Mouse (Mus musculus): ENCODE results near the gene Gm21750.
"Not testable (repeated sequence)": the region's sequence is repeated elsewhere in the genome, so short reads cannot be mapped to it uniquely, and the experiment has no call there.

Gene Gm21750

DNA sequence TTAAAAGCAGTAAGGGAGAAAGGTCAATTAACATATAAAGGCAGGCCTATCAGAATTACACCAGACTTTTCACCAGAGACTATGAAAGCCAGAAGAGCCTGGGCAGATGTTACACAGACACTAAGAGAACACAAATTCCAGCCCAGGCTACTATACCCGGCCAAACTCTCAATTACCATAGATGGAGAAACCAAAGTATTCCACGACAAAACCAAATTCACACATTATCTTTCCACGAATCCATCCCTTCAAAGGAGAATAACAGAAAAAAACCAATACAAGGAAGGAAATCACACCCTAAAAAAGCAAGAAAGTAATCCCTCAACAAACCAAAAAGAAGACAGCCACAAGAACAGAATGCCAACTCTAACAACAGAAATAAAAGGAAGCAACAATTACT, at the start of gene Gm21750:
TSS of gene Gm21750 (plus strand) at position 301 of the 400 bp plus-strand sequence.
- DNase-seq (ENCODE audit: low spot score in 2 of 2): not testable (repeated sequence)

DNA sequence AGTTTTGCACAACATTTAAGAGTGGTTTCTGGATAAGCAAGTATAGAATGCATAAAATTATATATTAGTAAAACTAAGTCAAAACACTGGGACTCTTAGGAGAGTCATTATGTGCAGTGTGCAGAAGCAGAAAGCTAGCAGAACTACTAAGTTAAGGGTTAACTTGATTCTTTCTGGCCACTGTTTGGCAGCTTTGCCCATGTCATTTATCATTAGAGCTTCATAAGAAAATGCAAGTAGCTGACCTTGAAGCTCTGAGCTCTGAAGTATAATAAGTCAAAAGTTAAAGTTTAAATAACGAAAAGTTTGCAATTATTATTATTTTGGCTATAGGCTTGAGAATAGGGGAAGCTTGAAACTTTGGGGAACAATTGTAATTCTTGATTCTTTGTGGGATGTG, 46.1 kb upstream of the Gm21750 start:
- DNase-seq (ENCODE audit: low spot score in 2 of 2): not testable (repeated sequence)

DNA sequence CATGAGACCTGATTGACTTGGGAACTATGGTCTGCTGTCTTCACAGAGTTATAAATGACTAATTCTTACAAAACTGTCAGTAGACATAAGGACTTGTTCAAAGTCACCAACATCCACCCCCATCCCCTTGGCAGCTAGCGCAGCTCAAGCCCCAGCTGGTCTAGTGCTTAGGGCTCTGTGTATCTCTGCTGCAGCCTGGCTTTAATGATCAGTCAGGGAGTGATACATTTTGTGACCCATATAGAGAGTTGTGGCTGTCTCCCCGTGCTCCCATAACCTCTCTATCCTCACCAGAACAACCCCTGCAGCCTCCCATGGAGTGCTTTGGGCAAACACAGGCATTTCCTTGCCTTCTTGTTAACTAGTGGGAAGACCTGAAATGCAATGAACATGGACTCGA, 40.1 kb upstream of the Gm21750 start:
- no peak for DNase-seq (ENCODE audit: low spot score in 2 of 2)

DNA sequence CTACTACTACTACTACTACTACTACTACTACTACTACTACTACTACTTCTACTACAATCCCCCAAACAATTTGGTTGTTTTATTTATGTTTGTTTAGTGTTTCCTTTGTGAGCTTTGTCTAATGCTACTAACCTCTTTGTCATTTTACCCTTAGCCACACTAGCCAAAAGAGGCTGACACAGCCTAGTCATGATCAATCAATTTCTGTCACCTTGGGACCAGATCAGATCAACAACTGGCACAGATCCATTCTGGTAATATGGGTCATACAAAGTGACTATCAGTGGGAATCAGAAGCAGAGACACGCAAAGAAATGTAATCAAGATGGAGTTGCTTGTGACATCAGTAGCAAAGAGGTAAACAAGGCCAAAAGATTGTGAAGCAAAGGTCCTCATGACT, 38.0 kb upstream of the Gm21750 start:
- no peak for DNase-seq (ENCODE audit: low spot score in 2 of 2)

DNA sequence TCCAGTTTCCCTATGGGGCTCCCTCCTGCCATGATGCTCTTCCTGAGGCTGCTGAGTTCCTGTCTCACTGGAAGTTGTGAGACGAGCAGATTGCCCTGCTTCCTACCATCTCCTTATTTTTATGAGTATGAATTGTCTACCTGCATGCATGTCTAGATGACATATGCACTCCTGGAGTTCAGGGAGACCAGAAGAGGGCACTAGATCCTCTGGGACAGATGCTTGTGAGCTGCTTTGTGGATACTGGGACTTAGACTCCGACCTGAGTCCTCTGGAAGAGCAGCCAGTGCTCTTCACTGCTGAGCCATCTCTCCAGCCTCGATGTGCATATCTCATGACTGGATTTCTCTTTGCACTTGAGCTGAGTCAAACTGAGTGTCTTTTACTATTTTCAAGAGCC, 35.6 kb upstream of the Gm21750 start:
- DNase-seq (ENCODE audit: low spot score in 2 of 2): no peak

DNA sequence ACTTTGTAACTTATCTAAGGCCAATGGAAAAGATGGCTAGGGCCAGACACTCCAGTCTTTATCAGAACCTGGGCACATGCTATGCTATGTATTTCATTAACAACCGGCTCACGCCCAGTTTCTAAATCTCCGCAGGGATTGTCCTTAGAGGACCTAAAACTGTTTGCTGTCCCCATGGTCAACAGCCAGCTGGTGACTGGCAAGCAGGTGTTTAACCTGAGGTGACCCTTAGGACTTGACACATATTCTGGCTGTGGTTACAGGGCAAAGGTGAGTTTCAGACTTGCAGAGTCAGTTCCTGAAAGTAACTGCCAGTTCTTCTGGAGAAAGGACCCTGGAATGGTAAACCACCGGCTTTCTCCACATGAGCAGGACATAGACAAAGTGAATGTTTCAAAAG, 29.5 kb upstream of the Gm21750 start:
- no peak for DNase-seq (ENCODE audit: low spot score in 2 of 2)

DNA sequence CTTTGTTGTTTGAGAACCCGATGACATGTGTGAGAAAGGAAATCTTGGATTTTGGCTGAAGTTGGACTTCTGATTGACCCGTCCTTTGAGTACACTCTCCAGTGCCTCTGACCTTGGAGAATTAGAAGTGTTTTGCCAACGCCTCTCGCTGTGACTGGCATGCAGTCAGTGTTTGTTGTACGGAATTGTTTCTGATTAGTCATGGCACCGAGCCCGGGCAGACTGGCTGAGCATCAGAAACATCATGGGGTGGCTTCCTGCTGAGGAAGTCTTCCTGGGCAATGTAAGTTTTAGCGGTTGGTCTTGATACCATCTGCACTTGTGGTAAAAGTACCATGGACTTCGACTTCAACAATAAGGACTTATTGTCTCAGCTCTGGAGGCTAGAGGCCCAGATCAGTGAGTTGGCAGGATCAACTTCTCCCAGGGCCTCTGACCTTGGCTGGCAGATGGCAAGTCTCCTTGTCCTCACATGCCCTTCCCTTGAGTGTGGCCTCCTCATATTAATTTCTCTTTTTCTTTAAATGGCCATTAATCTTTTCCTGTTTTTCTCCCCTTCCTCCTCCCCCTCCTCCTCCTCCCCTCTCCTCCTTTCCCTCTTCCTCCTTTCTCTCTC, 28.3 kb upstream of the Gm21750 start:
- DNase-seq (ENCODE audit: low spot score in 2 of 2): peak; percentile 32 to 76

DNA sequence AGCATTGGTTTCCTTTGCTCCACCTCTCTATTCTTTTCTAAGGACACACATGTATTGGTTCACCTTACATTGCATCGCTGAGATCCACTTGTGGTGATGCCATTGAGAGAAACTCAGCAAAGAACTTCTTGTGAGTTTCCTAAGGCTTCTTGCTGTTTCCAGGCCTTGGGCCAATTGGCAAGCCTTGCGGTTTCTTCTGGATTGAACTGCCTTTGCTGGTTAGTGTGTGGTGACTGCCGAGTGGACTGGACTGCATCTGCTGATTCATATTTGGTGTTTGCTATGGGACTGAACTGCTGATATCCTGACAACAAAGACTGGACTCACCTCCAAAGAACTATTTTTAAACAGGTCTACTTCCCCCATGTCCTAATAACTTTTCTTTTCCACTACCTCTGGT, 26.7 kb upstream of the Gm21750 start:
- no peak for DNase-seq (ENCODE audit: low spot score in 2 of 2)

DNA sequence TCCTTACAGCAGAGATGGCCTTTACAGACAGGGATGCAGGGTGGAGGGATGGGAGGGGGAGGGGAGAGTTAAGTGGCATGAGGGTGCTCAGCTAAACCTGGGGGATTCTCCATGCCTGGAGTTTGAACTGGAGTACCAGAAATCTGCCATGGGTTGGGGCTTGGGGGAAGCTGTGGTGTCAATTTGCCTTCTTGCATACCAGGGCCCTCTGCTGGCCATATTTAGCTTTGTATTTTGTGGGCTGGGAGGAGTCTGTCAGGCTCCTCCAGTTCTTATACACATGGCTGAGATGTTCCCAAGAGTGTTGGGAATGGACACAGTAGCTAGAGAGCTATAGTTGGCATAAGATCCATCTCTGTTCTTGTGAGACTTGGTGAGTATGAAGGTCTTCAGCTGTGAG, 23.6 kb upstream of the Gm21750 start:
- no peak for DNase-seq (ENCODE audit: low spot score in 2 of 2)

DNA sequence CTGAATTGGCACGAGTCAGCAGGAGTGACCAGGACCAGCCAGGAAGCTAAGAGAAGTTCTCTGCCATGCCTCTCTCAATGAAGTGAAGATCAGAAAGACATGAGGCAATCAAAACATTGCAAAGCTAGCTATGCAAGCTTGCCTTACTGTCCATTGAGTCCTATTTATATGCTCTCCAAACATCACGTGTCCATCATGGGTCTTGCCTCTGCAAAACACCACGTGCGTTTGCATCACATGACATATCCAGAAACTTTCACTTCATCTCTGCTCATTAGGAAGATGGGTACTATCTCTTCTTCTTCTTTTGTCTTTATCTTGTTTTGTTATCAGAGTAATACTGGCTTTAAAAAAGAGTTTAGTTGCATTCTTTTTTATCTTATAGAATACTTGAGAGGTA, 10.8 kb upstream of the Gm21750 start:
- DNase-seq (ENCODE audit: low spot score in 2 of 2): no peak

DNA sequence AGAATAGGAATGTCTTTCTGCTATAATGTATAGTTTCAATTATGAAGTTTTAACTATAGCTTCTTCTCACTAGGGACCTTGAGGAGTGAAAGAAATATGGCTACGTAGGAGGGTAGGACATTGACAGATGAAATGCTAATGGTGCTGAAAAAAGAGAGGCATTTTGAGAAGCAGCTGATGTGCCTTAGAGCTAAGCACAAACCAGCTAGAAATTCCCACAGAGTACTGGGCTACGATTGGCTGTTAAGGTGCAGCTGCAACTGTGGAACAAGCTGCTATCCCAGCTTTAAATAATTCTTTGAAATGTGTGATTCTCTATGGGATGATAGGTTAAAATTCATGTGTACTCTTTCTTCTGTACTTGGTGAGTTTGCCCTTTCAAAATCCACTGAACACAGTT, 9.1 kb downstream of the Gm21750 start:
- no peak for DNase-seq (ENCODE audit: low spot score in 2 of 2)

DNA sequence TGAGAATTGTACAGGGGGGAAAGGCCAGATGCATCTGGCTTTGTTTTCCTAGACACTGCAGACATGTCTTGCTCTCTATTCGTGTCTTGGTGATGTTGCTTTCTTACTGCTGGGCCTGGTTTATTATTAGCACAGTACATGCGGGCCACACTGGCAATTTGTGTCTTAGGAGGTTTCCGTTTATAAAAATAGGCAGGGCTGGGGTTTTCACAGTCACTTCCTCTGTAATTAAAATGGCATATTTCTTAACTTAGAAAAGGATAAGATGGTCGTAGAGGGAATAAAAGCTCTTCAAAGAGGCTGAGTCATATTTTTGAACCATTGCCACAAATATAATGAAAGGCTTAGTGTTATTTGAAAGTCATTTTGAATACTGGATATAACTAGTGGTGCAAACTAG, 26.7 kb downstream of the Gm21750 start:
- no peak for DNase-seq (ENCODE audit: low spot score in 2 of 2)

DNA sequence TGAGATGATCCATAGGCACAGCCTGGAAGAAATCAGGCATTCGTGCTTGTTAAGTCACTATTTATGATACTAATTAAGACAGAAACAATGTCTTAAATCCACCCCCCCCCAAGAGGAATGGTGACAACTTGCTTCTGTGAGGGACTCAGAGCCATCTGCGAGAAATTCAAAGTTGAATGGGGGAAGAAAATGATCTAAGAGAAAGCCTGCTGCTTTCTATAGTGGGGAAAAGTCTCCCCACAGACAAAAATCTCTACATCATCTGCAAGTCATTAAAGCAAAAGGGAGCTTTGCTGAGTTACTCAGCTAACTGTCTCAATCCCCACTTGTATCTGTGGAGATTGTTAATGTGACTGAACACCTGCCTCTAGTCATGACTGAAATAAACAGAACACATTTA, 27.4 kb downstream of the Gm21750 start:
- DNase-seq (ENCODE audit: low spot score in 2 of 2): no peak

DNA sequence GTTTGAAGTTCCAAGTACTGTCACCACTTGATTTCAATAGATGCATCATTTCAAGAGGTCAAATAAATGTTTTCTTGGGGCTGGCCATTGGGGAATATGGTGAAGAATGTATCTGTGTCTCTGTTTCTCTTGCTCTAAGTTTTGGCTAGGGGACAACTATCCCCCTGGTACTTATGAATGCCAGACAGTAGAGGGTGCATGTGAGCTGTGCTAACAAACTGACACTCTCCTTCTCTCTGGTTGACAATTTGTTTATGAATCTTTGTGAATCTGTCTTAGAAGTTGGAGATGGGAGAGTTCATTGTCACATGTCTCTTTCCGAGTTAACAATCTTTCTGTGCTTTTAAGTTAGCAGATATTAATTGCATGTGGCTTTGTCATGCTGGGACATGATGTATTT, 39.2 kb downstream of the Gm21750 start:
- DNase-seq (ENCODE audit: low spot score in 2 of 2): no peak

DNA sequence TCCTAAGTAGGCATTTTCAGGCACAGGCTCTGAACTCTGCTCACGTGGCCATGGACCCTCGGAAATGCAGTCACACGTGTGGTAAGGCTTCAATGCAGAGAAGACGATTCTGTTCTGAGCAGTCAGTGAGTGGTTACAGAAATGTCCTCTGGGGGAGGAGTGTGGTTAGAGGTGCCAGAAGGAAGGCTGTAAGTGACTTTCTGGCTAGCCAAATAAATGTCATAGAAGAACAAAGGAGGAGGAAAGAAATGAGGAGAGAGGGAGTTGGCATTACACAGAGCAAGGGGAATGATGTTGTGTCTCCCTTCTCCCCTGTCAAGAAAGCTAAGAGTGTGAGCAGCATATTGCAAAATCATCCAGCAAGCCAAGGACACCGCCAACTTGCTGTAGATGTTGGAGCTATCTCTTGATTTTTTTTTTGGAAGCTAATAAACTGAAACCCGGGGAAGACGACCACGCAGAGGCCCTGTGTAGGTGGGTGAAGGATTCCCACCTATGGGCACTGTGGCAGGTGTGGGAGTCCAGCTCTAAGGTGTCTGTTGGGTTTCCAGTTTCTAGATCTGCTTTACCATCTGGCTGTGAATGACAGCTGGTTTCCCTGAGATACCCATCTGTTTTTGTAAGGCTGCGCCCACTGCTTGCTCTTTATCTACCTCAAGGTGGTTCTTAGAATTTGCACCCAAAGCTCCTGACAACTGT, 48.5 kb downstream of the Gm21750 start:
- DNase-seq (ENCODE audit: low spot score in 2 of 2): no peak

Measured in cerebellum, postnatal 4 days (tissue).